In genomic region chr5:24360792-24361454, GRCm38 (mm10) we compare ENCODE assay signal across 7 mouse cellular contexts. TPM values are rescaled to one million over a fixed set of nuclear protein-coding genes. Genes with fewer than 3 reads are reported as not detected.
DNase-seq lines count a peak whose midpoint lies in the region; ATAC-seq lines count a peak whose summit lies in the region.

No protein-coding gene starts in this region.

- intact Hi-C loops in gastrocnemius, postnatal 14 days (cut with DNase I; ENCODE audit: low total_unique reads) = no loop called here
- intact Hi-C loops in left cerebral cortex, postnatal 10 days (cut with DNase I) = loop anchor here (2.0 to 10.0 kb wide), 2 partner anchors 94 to 196 kb away; partner anchors contain the start of gene Nupl2

- peak; percentile 83 to 90 for DNase-seq in cerebellum, postnatal 4 days (ENCODE audit: low spot score in 2 of 2)
- peak; percentile 74 for DNase-seq in gastrocnemius, postnatal 14 days
- DNase-seq in induced T-regulatory cell, adult 2 months (ENCODE audit: low read depth) = peak; percentile 92
- peak; percentile 76 to 77 for DNase-seq in left cerebral cortex, postnatal 10 days (ENCODE audit: extremely low spot score in 1 of 2, low spot score in 2 of 2)
- DNase-seq in right cerebral cortex, postnatal 36 days (ENCODE audit: low spot score in 2 of 2) = peak; percentile 57 to 59

- peak; percentile 68 for ATAC-seq in activated CD4-positive, CD25-positive, alpha-beta regulatory T cell, adult 4 months
- ATAC-seq in megakaryocyte-erythroid progenitor cell, adult 5-6 weeks (replicated peaks; ENCODE audit: low FRiP score, low TSS enrichment, poor library complexity, severe bottlenecking) = peak; percentile 76

RNA-seq across cellular contexts. Expression of gene Nos3, which starts 3.7 kb away (rescaled TPM):
- polyA plus RNA-seq in activated CD4-positive, CD25-positive, alpha-beta regulatory T cell, adult 4 months (2017; shearing (Covaris generic)) = under 1 TPM in 1 of 2 experiments, not detected in 1; 0.42 TPM
- total RNA-seq in gastrocnemius, postnatal 14 days (2021) = 10 to 100 TPM in 1 of 2 experiments, 1 to 10 TPM in 1; 8.6 to 10.6 TPM
- 10 to 100 TPM in 1 of 2 experiments, 1 to 10 TPM in 1; 8.8 to 10.1 TPM for total RNA-seq in left cerebral cortex, postnatal 10 days (2021)
- not detected in 2 replicates for total RNA-seq in megakaryocyte-erythroid progenitor cell, adult 5-6 weeks (2014; fragmentation: Nextera tagmentation)
- 0.23 TPM in 1 of 2 replicates, not detected in the other for total RNA-seq in megakaryocyte-erythroid progenitor cell, adult 5-6 weeks (2017)

RNA-seq across cellular contexts. Expression of gene Kcnh2, which starts 9.5 kb away (rescaled TPM):
- polyA plus RNA-seq in activated CD4-positive, CD25-positive, alpha-beta regulatory T cell, adult 4 months (2017; shearing (Covaris generic)) = under 1 TPM; 0.16 to 0.24 TPM
- 1 to 10 TPM; 1.8 to 4.2 TPM for total RNA-seq in gastrocnemius, postnatal 14 days (2021)
- 10 to 100 TPM; 17.0 to 19.3 TPM for total RNA-seq in left cerebral cortex, postnatal 10 days (2021)
- total RNA-seq in megakaryocyte-erythroid progenitor cell, adult 5-6 weeks (2014; fragmentation: Nextera tagmentation) = 1.2 TPM in 1 of 2 replicates, not detected in the other
- total RNA-seq in megakaryocyte-erythroid progenitor cell, adult 5-6 weeks (2017) = not detected in 2 replicates

RNA-seq across cellular contexts. Expression of gene Atg9b, which starts 31.0 kb away (rescaled TPM):
- polyA plus RNA-seq in activated CD4-positive, CD25-positive, alpha-beta regulatory T cell, adult 4 months (2017; shearing (Covaris generic)) = 1 to 10 TPM; 2.2 to 2.9 TPM
- under 1 TPM; 0.11 to 0.14 TPM for total RNA-seq in gastrocnemius, postnatal 14 days (2021)
- 1 to 10 TPM; 3.9 to 4.7 TPM for total RNA-seq in left cerebral cortex, postnatal 10 days (2021)
- total RNA-seq in megakaryocyte-erythroid progenitor cell, adult 5-6 weeks (2014; fragmentation: Nextera tagmentation) = 1.9 and 5.2 TPM in 2 replicates
- total RNA-seq in megakaryocyte-erythroid progenitor cell, adult 5-6 weeks (2017) = 1.1 and 7.3 TPM in 2 replicates

RNA-seq across cellular contexts. Expression of gene Abcb8, which starts 32.5 kb away (rescaled TPM):
- 10 to 100 TPM; 15.3 to 21.6 TPM for polyA plus RNA-seq in activated CD4-positive, CD25-positive, alpha-beta regulatory T cell, adult 4 months (2017; shearing (Covaris generic))
- 10 to 100 TPM; 36.2 to 43.6 TPM for total RNA-seq in gastrocnemius, postnatal 14 days (2021)
- total RNA-seq in left cerebral cortex, postnatal 10 days (2021) = 10 to 100 TPM; 53.3 to 56.0 TPM
- 59.4 and 83.4 TPM in 2 replicates for total RNA-seq in megakaryocyte-erythroid progenitor cell, adult 5-6 weeks (2014; fragmentation: Nextera tagmentation)
- 8.3 and 24.8 TPM in 2 replicates for total RNA-seq in megakaryocyte-erythroid progenitor cell, adult 5-6 weeks (2017)

RNA-seq across cellular contexts. Expression of gene Asic3, which starts 52.3 kb away (rescaled TPM):
- under 1 TPM in 1 of 2 experiments, not detected in 1; 0.85 TPM for polyA plus RNA-seq in activated CD4-positive, CD25-positive, alpha-beta regulatory T cell, adult 4 months (2017; shearing (Covaris generic))
- under 1 TPM in 1 of 2 experiments, not detected in 1; 0.29 TPM for total RNA-seq in gastrocnemius, postnatal 14 days (2021)
- under 1 TPM in 1 of 2 experiments, not detected in 1; 0.19 TPM for total RNA-seq in left cerebral cortex, postnatal 10 days (2021)
- total RNA-seq in megakaryocyte-erythroid progenitor cell, adult 5-6 weeks (2014; fragmentation: Nextera tagmentation) = 1.4 TPM in 1 of 2 replicates, not detected in the other
- total RNA-seq in megakaryocyte-erythroid progenitor cell, adult 5-6 weeks (2017) = not detected in 2 replicates

Comparison
In these comparisons a context has a peak if more than half of its experiments do, and no peak if none do; other contexts are left out.
1. Peak in every context shown above with its lines: DNase-seq and ATAC-seq.
2. RNA of gene Nos3, which starts 3.7 kb away (total RNA-seq): 8.6 to 10.6 TPM in gastrocnemius, postnatal 14 days and 8.8 to 10.1 TPM in left cerebral cortex, postnatal 10 days; 0.23 TPM in megakaryocyte-erythroid progenitor cell, adult 5-6 weeks; every median in the first group is over 4 times any median in the second.